9 mouse cellular contexts compared by ENCODE assay signal in the genomic region with DNA sequence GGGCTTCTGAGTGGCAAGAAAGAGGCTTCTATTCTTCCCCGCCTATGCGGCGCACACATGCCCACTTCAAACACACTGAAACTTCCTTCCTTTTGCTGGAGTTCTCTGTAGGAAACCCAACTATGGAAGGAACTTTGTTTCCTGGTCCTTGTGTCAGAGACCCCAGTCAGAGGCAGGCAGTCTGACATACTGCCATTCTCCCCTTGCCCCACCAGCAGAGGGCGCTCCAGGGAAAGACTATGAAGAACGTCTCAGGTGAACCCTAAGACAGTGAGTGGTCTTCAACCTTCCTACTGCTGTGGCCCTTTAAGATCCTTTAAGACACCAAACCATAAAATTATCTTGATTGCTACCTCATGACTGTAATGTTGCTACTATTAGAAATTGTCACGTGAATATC. TPM values are rescaled to one million over a fixed set of nuclear protein-coding genes. Genes with fewer than 3 reads are reported as not detected.
A peak's percentile ranks its signal among the peaks of the same experiment; 100 is the strongest.
DNase-seq lines count a peak whose midpoint lies in the region; ATAC-seq and TF ChIP-seq lines count a peak whose summit lies in the region.
"Had no signal": no experiment of that assay in that cellular context is flagged by ENCODE, and none has a peak within 500 bp of the region (broad histone marks: within the 10 kb centered on the region; RNA-seq: fewer than 3 reads in every experiment).

No protein-coding gene starts in this region.

- no peak overlapping the region for H3K9ac ChIP-seq in hindbrain, embryonic 11.5 days (ENCODE audit: low read depth, low read length)
- no peak overlapping the region for H3K9ac ChIP-seq in ES-E14 (ENCODE audit: insufficient read depth, low read depth, low read length, poor library complexity, severe bottlenecking)
- no peak overlapping the region for H3K9ac ChIP-seq in forebrain, embryonic 15.5 days (replicated peaks)
- H3K9ac ChIP-seq: lung, embryonic 15.5 days had no signal

- no peaks in the 10 kb centered on the region for H3K27me3 ChIP-seq in hindbrain, embryonic 11.5 days (ENCODE audit: control insufficient read depth, insufficient read depth, low read length)
- no peaks in the 10 kb centered on the region for H3K27me3 ChIP-seq in hindbrain, embryonic 10.5 days (ENCODE audit: insufficient read depth, poor library complexity, severe bottlenecking)
- H3K27me3 ChIP-seq in forebrain, embryonic 15.5 days: no peaks in the 10 kb centered on the region
- H3K27me3 ChIP-seq: lung, embryonic 15.5 days had no signal

- no peaks in the 10 kb centered on the region for H3K9me3 ChIP-seq in hindbrain, embryonic 11.5 days (ENCODE audit: control insufficient read depth, low read length)
- no peaks in the 10 kb centered on the region for H3K9me3 ChIP-seq in hindbrain, embryonic 10.5 days
- H3K9me3 ChIP-seq in ES-E14 (ENCODE audit: control insufficient read depth, insufficient read depth, low read depth, low read length): no peaks in the 10 kb centered on the region
- no peaks in the 10 kb centered on the region for H3K9me3 ChIP-seq in forebrain, embryonic 15.5 days
- H3K9me3 ChIP-seq: lung, embryonic 15.5 days had no signal

- H3K27ac ChIP-seq in hindbrain, embryonic 11.5 days (ENCODE audit: low read depth, low read length): no peak overlapping the region
- no peak overlapping the region for H3K27ac ChIP-seq in hindbrain, embryonic 10.5 days
- H3K27ac ChIP-seq in ES-E14 (ENCODE audit: insufficient read depth, low read depth, low read length, poor library complexity, severe bottlenecking): no peak overlapping the region
- H3K27ac ChIP-seq in forebrain, embryonic 15.5 days (replicated peaks): no peak overlapping the region
- H3K27ac ChIP-seq: lung, embryonic 15.5 days had no signal

- in situ Hi-C loops in ES-E14 (cut with MboI; ENCODE audit: low sequenced_read_pairs in 2 of 2, unreplicated experiment in 2 of 2): no loop called here

- peak; percentile 23 for DNase-seq in hindbrain, embryonic 11.5 days (ENCODE audit: low spot score)
- DNase-seq in hindbrain, embryonic 10.5 days (ENCODE audit: low spot score): no peak
- DNase-seq in ES-E14 (ENCODE audit: low read depth, low spot score): no peak
- DNase-seq in brain, embryonic 14.5 days (ENCODE audit: low read depth): no peak
- DNase-seq in kidney, adult 9 months: peak; percentile 72
- DNase-seq in thymus, postnatal 10 days (ENCODE audit: low spot score in 2 of 2): peak; percentile 31 to 68

- WGBS in hindbrain, embryonic 11.5 days: 89% methylated on average over 6 of the region's 6 CpGs
- 86% methylated on average over 6 of the region's 6 CpGs for WGBS in hindbrain, embryonic 10.5 days
- WGBS in forebrain, embryonic 15.5 days: 89% methylated on average over 6 of the region's 6 CpGs

- no peak for ATAC-seq in hindbrain, embryonic 11.5 days (ENCODE audit: low FRiP score)
- peak; percentile 80 for ATAC-seq in megakaryocyte progenitor cell, adult 5-6 weeks (replicated peaks; ENCODE audit: poor library complexity)
- no peak for ATAC-seq in forebrain, embryonic 15.5 days (replicated peaks)

- H3K36me3 ChIP-seq in hindbrain, embryonic 11.5 days (ENCODE audit: control insufficient read depth, insufficient read depth, low read length): no peaks in the 10 kb centered on the region
- H3K36me3 ChIP-seq in hindbrain, embryonic 10.5 days: no peaks in the 10 kb centered on the region
- H3K36me3 ChIP-seq in ES-E14 (ENCODE audit: control insufficient read depth, insufficient read depth, low read length, poor library complexity, severe bottlenecking): no peaks in the 10 kb centered on the region
- H3K36me3 ChIP-seq in forebrain, embryonic 15.5 days: no peaks in the 10 kb centered on the region
- H3K36me3 ChIP-seq: lung, embryonic 15.5 days had no signal

- TF ChIP-seq POLR2A in brain, embryonic 14.5 days (IDR thresholded peaks at IDR 0.05; ENCODE audit: borderline replicate concordance, extremely low read depth, insufficient read depth, insufficient read length, poor library complexity, severe bottlenecking): no peak

- H3K4me3 ChIP-seq in hindbrain, embryonic 11.5 days (ENCODE audit: low read depth, low read length): no peak overlapping the region
- no peak overlapping the region for H3K4me3 ChIP-seq in hindbrain, embryonic 10.5 days
- no peak overlapping the region for H3K4me3 ChIP-seq in ES-E14 (ENCODE audit: insufficient read depth in 1 of 2, low read depth in 1 of 2, low read length in 2 of 2, poor library complexity in 1 of 2, severe bottlenecking in 1 of 2)
- H3K4me3 ChIP-seq in forebrain, embryonic 15.5 days: no peak overlapping the region
- H3K4me3 ChIP-seq: lung, embryonic 15.5 days had no signal

- H3K4me2 ChIP-seq in hindbrain, embryonic 11.5 days (replicated peaks; ENCODE audit: low read depth, low read length): no peak overlapping the region
- no peak overlapping the region for H3K4me2 ChIP-seq in forebrain, embryonic 15.5 days (replicated peaks)
- H3K4me2 ChIP-seq: lung, embryonic 15.5 days had no signal

- H3K4me1 ChIP-seq in hindbrain, embryonic 11.5 days (replicated peaks; ENCODE audit: control insufficient read depth, insufficient read depth, low read length): no peaks in the 10 kb centered on the region
- peaks cover 3% of the 10 kb centered on the region; the same call in 1 of the 2 replicates for H3K4me1 ChIP-seq in hindbrain, embryonic 10.5 days (replicated peaks)
- peaks cover 0 to 3% of the 10 kb centered on the region in 2 experiments; a peak in 1 of 4 replicates for H3K4me1 ChIP-seq in ES-E14 (ENCODE audit: control insufficient read depth in 2 of 2, insufficient read depth in 2 of 2, low read length in 2 of 2, poor library complexity in 1 of 2)
- no peaks in the 10 kb centered on the region for H3K4me1 ChIP-seq in forebrain, embryonic 15.5 days
- H3K4me1 ChIP-seq: lung, embryonic 15.5 days had no signal

- TF ChIP-seq CTCF in brain, embryonic 14.5 days (IDR thresholded peaks at IDR 0.05; ENCODE audit: borderline replicate concordance, extremely low read depth, insufficient read depth, insufficient read length): peak; percentile 44; the same call in 1 of the 2 replicates

TF ChIP-seq in ES-E14, 5 proteins besides CTCF, POLR2A, EP300 and RAD21:
- TF ChIP-seq CHD2 (IDR thresholded peaks at IDR 0.05; ENCODE audit: low read depth, low read length) (no peak), MAFK (IDR thresholded peaks at IDR 0.05; ENCODE audit: insufficient read depth, low read depth, low read length) (0 out of 2 replicates have a peak, but pooled peaks have one; percentile 5), HCFC1 (IDR thresholded peaks at IDR 0.05; ENCODE audit: borderline replicate concordance, insufficient read depth, low read length) (no peak), ZC3H11A (IDR thresholded peaks at IDR 0.05; ENCODE audit: borderline replicate concordance, low read depth, low read length) (0 out of 2 replicates have a peak, but pooled peaks have one; percentile 8)

RNA-seq across cellular contexts. Expression of gene Sars, which starts 21.4 kb away (rescaled TPM):
- 181 and 206 TPM in 2 replicates for polyA plus RNA-seq in hindbrain, embryonic 11.5 days (2014; fragmentation: Nextera tagmentation; extraction: Ambion mirVana)
- polyA plus RNA-seq in hindbrain, embryonic 10.5 days (2016; fragmentation: Nextera tagmentation; extraction: Ambion mirVana): 161 and 177 TPM in 2 replicates
- 204 and 236 TPM in 2 replicates for total RNA-seq in ES-E14 (2012; rRNA removed)
- polyA plus RNA-seq in brain, embryonic 14.5 days (2012; rRNA removed): 120 and 161 TPM in 2 replicates
- 19.0 and 26.5 TPM in 2 replicates for total RNA-seq in megakaryocyte progenitor cell, adult 5-6 weeks (2015)
- total RNA-seq in megakaryocyte progenitor cell, adult 5-6 weeks (2017): 249 and 357 TPM in 2 replicates
- 221 and 222 TPM in 2 replicates for polyA plus RNA-seq in forebrain, embryonic 15.5 days (2015; fragmentation: Nextera tagmentation; extraction: Ambion mirVana)

RNA-seq across cellular contexts. Expression of gene Celsr2, which starts 51.1 kb away (rescaled TPM):
- polyA plus RNA-seq in hindbrain, embryonic 11.5 days (2014; fragmentation: Nextera tagmentation; extraction: Ambion mirVana): 76.7 and 101 TPM in 2 replicates
- polyA plus RNA-seq in hindbrain, embryonic 10.5 days (2016; fragmentation: Nextera tagmentation; extraction: Ambion mirVana): 58.1 and 79.1 TPM in 2 replicates
- 7.9 and 15.6 TPM in 2 replicates for total RNA-seq in ES-E14 (2012; rRNA removed)
- 64.9 and 101 TPM in 2 replicates for polyA plus RNA-seq in brain, embryonic 14.5 days (2012; rRNA removed)
- total RNA-seq in megakaryocyte progenitor cell, adult 5-6 weeks (2015): 1.1 and 1.6 TPM in 2 replicates
- 0.20 and 0.42 TPM in 2 replicates for total RNA-seq in megakaryocyte progenitor cell, adult 5-6 weeks (2017)
- polyA plus RNA-seq in forebrain, embryonic 15.5 days (2015; fragmentation: Nextera tagmentation; extraction: Ambion mirVana): 49.1 and 52.8 TPM in 2 replicates

Comparison
In these comparisons a context has a peak if more than half of its experiments do, and no peak if none do; other contexts are left out.
1. DNase-seq: peak in hindbrain, embryonic 11.5 days (single experiment), kidney, adult 9 months (single experiment) and thymus, postnatal 10 days (2 of 2); none in hindbrain, embryonic 10.5 days (single experiment), ES-E14 (single experiment) and brain, embryonic 14.5 days (single experiment).